Mouse (Mus musculus) testis, adult 2 months (tissue): ENCODE data around the gene 4931406C07Rik.

ENCODE experiments used
- CTCF ChIP-seq: fragments of 200-500 bp; IDR thresholded peaks from 2 replicates; pipeline ENCODE4 v1.5.1; 2012; ENCODE audit warnings: low read depth, mild to moderate bottlenecking, inconsistent platforms, low read length, moderate library complexity; ENCODE audit not compliant: control insufficient read depth, insufficient read depth, insufficient replicate concordance
- POLR2A ChIP-seq: fragments of 200-500 bp; IDR thresholded peaks from 2 replicates; pipeline ENCODE4 v1.6.1; 2012; ENCODE audit warnings: low read depth, mild to moderate bottlenecking, inconsistent platforms, low read length, moderate library complexity; ENCODE audit not compliant: control insufficient read depth

GRCm38 (mm10) chr9:15310179-15310578, 3.9 kb upstream of the 4931406C07Rik start:
- no peak for TF ChIP-seq POLR2A
- TF ChIP-seq CTCF = no peak
